Mouse (Mus musculus) midbrain, embryonic 16.5 days (tissue): ENCODE measurements around the gene Tnpo3. TPM values are rescaled to one million over a fixed set of nuclear protein-coding genes. Genes with fewer than 3 reads are reported as not detected.

ENCODE experiments used
- ATAC-seq: fragments of 200-750 bp; cut with Nextera tagmentation; 2 replicates; pipeline ENCODE4 v1.8.0; 2017; ENCODE audit warnings: moderate TSS enrichment
- H3K27ac ChIP-seq: fragments of 300-500 bp; sonication (generic); 2 replicates; pipeline ENCODE4 v1.5.1; 2014; ENCODE audit warnings: mild to moderate bottlenecking, low read length, mixed read lengths
- H3K27me3 ChIP-seq: fragments of 300-500 bp; sonication (generic); 2 replicates; pipeline ENCODE4 v1.6.1; 2014; ENCODE audit warnings: low read depth, low read length, mixed read lengths; ENCODE audit not compliant: control insufficient read depth, insufficient read depth
- H3K36me3 ChIP-seq: fragments of 300-500 bp; sonication (generic); 2 replicates; pipeline ENCODE4 v1.6.1; 2014; ENCODE audit warnings: mild to moderate bottlenecking, low read length, moderate library complexity, mixed read lengths; ENCODE audit not compliant: control insufficient read depth, insufficient read depth
- H3K4me1 ChIP-seq: fragments of 300-500 bp; sonication (generic); 2 replicates; pipeline ENCODE4 v1.6.1; 2014; ENCODE audit warnings: mild to moderate bottlenecking, low read length, mixed read lengths; ENCODE audit not compliant: control insufficient read depth, insufficient read depth
- H3K4me2 ChIP-seq: fragments of 300-500 bp; sonication (generic); 2 replicates; pipeline ENCODE4 v1.6.1; 2014; ENCODE audit warnings: mild to moderate bottlenecking, low read length, mixed read lengths
- H3K4me3 ChIP-seq: fragments of 300-500 bp; sonication (generic); 2 replicates; pipeline ENCODE4 v1.5.1; 2014; ENCODE audit warnings: low read depth, mild to moderate bottlenecking, low read length, moderate library complexity, mixed read lengths
- H3K9ac ChIP-seq: fragments of 300-500 bp; sonication (generic); 2 replicates; pipeline ENCODE4 v1.6.1; 2014; ENCODE audit warnings: low read depth, low read length, mixed read lengths
- H3K9me3 ChIP-seq: fragments of 300-500 bp; sonication (generic); replicated peaks from 2 replicates; pipeline ENCODE4 v1.6.1; 2014; ENCODE audit warnings: mild to moderate bottlenecking, low read length, mixed read lengths; ENCODE audit not compliant: control insufficient read depth, poor library complexity, severe bottlenecking
- WGBS: fragments of 180-500 bp; shearing (Covaris S2); extraction: QIAGEN DNeasy Blood & Tissue Kit; methylation state at CpG from one replicate; pipeline ENCODE4 v1.1.7; 2014; 5-methylcytosine and 5-hydroxymethylcytosine counted together
- polyA plus RNA-seq: library from polyadenylated mRNA; unstranded; fragments of >200 nt; fragmentation: Nextera tagmentation; extraction: Ambion mirVana; gene quantifications from 2 replicates; pipeline ENCODE4 v1.2.1, GENCODE M21; 2015

Tnpo3 gene
- polyA plus RNA-seq, 1 experiment from 2014 or later = 92.5 TPM

GRCm38 (mm10) chr6:29557112-29557511 lies 52.6 kb downstream of the Tnpo3 start:
- no peak for ATAC-seq
- WGBS = 96% methylated on average over 2 of the region's 2 CpGs
- peaks cover 37% of the 10 kb centered on the region for H3K36me3 ChIP-seq

GRCm38 (mm10) chr6:29552526-29552925 lies 57.2 kb downstream of the Tnpo3 start:
- Histone ChIP-seq H3K4me1 (no peaks in the 10 kb centered on the region), H3K36me3 (peaks cover 38% of the 10 kb centered on the region), H3K9ac (no peak overlapping the region), H3K4me2 (no peak overlapping the region), H3K4me3 (no peak overlapping the region), H3K27me3 (no peaks in the 10 kb centered on the region), H3K27ac (no peak overlapping the region), H3K9me3 (no peaks in the 10 kb centered on the region)
- ATAC-seq = no peak
- 95% methylated on average over 2 of the region's 2 CpGs for WGBS

More at GRCm38 (mm10) chr6:29557112-29557511, 52.6 kb downstream of the Tnpo3 start:
- H3K27ac ChIP-seq = no peak overlapping the region
- no peak overlapping the region for H3K4me2 ChIP-seq
- no peak overlapping the region for H3K4me3 ChIP-seq
- no peaks in the 10 kb centered on the region for H3K4me1 ChIP-seq
- no peaks in the 10 kb centered on the region for H3K27me3 ChIP-seq
- H3K9ac ChIP-seq = no peak overlapping the region
- H3K9me3 ChIP-seq = no peaks in the 10 kb centered on the region

GRCm38 (mm10) chr6:29548086-29548485 lies 61.6 kb downstream of the Tnpo3 start:
- Histone ChIP-seq H3K27ac (no peak overlapping the region), H3K9ac (no peak overlapping the region), H3K27me3 (no peaks in the 10 kb centered on the region), H3K4me2 (no peak overlapping the region), H3K36me3 (peaks cover 32% of the 10 kb centered on the region), H3K4me1 (no peaks in the 10 kb centered on the region), H3K9me3 (no peaks in the 10 kb centered on the region; the same call in none of the 2 replicates), H3K4me3 (no peak overlapping the region)
- no peak for ATAC-seq
- WGBS = 94% methylated on average over 1 of the region's 1 CpGs

- Histone ChIP-seq H3K27me3 (no peaks in the 10 kb centered on the region), H3K36me3 (peaks cover 33% of the 10 kb centered on the region), H3K9me3 (no peaks in the 10 kb centered on the region; the same call in none of the 2 replicates), H3K4me2 (no peak overlapping the region), H3K9ac (no peak overlapping the region), H3K4me3 (no peak overlapping the region), H3K4me1 (no peaks in the 10 kb centered on the region), H3K27ac (no peak overlapping the region)
- no peak for ATAC-seq
Measured at GRCm38 (mm10) chr6:29547582-29547981, 62.1 kb downstream of the Tnpo3 start.

- Histone ChIP-seq H3K27ac (no peak overlapping the region), H3K9ac (no peak overlapping the region), H3K9me3 (no peaks in the 10 kb centered on the region; the same call in none of the 2 replicates), H3K27me3 (no peaks in the 10 kb centered on the region), H3K36me3 (peaks cover 33% of the 10 kb centered on the region), H3K4me1 (no peaks in the 10 kb centered on the region), H3K4me2 (no peak overlapping the region), H3K4me3 (no peak overlapping the region)
- no peak for ATAC-seq
- WGBS = 97% methylated on average over 2 of the region's 2 CpGs
Measured at GRCm38 (mm10) chr6:29545611-29546010, 64.1 kb downstream of the Tnpo3 start.

- Histone ChIP-seq H3K27ac (no peak overlapping the region), H3K4me2 (no peak overlapping the region), H3K27me3 (no peaks in the 10 kb centered on the region), H3K9ac (no peak overlapping the region), H3K4me3 (no peak overlapping the region), H3K9me3 (no peaks in the 10 kb centered on the region; the same call in none of the 2 replicates), H3K36me3 (peaks cover 28% of the 10 kb centered on the region), H3K4me1 (no peaks in the 10 kb centered on the region)
- no peak for ATAC-seq
- WGBS = 86% methylated on average over 1 of the region's 1 CpGs
Measured at GRCm38 (mm10) chr6:29540956-29541355, 68.7 kb downstream of the Tnpo3 start.

GRCm38 (mm10) chr6:29540223-29540622 lies 69.5 kb downstream of the Tnpo3 start:
- Histone ChIP-seq H3K4me3 (no peak overlapping the region), H3K9ac (no peak overlapping the region), H3K27me3 (no peaks in the 10 kb centered on the region), H3K4me1 (no peaks in the 10 kb centered on the region), H3K4me2 (no peak overlapping the region), H3K9me3 (no peaks in the 10 kb centered on the region; the same call in 1 of the 2 replicates), H3K27ac (no peak overlapping the region), H3K36me3 (peaks cover 21% of the 10 kb centered on the region)
- no peak for ATAC-seq
- WGBS = 66% methylated on average over 6 of the region's 6 CpGs

- Histone ChIP-seq H3K4me2 (no peak overlapping the region), H3K27ac (no peak overlapping the region), H3K9me3 (no peaks in the 10 kb centered on the region), H3K4me1 (no peaks in the 10 kb centered on the region), H3K27me3 (no peaks in the 10 kb centered on the region), H3K4me3 (no peak overlapping the region), H3K36me3 (peaks cover 17% of the 10 kb centered on the region; the same call in 1 of the 2 replicates), H3K9ac (no peak overlapping the region)
- WGBS = 93% methylated on average over 8 of the region's 8 CpGs
- ATAC-seq = no peak
Measured at GRCm38 (mm10) chr6:29539502-29539901, 70.2 kb downstream of the Tnpo3 start.

- Histone ChIP-seq H3K27me3 (no peaks in the 10 kb centered on the region), H3K27ac (no peak overlapping the region), H3K4me3 (no peak overlapping the region), H3K9me3 (no peaks in the 10 kb centered on the region), H3K9ac (no peak overlapping the region), H3K36me3 (peaks cover 13% of the 10 kb centered on the region; the same call in 1 of the 2 replicates), H3K4me1 (no peaks in the 10 kb centered on the region), H3K4me2 (no peak overlapping the region)
- ATAC-seq = no peak
- WGBS = 90% methylated on average over 3 of the region's 3 CpGs
Measured at GRCm38 (mm10) chr6:29537221-29537620, 72.5 kb downstream of the Tnpo3 start.
